Mouse (Mus musculus) cerebellum, adult 8-10 months (tissue): ENCODE data around the gene Izumo4.

Experiments used
- DNase-seq: peaks from one replicate; pipeline ENCODE4 v3.0.0; 2022

The Izumo4 gene

DNA sequence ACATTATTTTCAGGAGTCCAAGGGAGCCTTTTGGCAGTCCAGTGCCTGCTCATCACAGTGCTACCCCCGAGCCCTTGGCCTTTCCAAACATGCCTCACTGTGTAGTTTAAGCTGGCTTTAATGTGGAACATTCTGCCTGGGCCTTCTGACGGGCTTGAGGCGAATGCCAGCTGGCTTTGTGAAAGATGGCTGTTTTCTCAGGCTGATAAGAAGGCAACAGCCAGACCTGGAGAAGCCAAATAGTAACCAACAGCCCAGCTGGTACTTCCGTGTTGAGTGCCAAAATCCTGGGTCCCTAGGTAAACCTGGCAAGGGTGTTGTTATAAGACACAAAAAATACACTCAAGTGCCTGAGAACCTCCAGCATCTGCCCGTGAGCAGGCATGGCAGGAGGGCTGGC is 34.7 kb downstream of the Izumo4 start:
- DNase-seq = peak; percentile 56

DNA sequence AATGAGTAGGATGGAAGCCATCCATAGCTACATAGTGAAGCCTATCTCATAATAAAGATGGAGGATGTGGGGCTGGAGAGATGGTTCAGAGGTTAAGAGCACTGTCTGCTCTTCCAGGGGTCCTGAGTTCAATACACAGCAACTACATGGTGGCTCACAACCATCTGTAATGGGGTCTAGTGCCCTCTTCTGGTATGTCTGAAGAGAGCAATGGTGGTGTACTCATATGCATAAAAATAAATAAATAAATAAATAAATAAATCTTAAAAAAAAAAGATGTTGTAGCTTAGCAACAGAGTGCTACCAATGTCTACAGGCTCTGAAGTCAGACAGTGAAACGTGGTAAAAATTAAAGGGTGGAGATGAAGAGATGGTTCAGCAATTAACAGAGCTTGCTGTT is 36.7 kb downstream of the Izumo4 start:
- DNase-seq = no peak

DNA sequence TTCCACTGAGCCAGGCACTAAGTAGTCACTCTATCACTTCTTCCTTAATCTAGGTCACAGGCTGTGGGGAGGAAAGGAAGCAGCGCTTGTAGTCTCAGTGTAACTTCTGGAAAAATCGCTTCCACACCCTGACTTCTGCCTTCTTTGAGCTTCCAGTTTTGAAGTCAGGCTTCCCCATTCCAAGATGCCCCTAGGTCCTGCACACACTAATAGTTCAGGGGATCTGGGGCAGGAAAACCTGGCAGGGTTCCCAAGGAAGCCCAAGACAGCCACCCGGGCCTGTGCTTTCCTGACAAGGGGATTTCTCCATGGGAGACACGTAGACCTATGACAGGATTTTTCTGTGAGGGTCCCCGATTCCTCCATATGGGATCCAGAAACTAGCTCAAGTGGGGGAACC is 39.2 kb downstream of the Izumo4 start:
- DNase-seq = no peak

DNA sequence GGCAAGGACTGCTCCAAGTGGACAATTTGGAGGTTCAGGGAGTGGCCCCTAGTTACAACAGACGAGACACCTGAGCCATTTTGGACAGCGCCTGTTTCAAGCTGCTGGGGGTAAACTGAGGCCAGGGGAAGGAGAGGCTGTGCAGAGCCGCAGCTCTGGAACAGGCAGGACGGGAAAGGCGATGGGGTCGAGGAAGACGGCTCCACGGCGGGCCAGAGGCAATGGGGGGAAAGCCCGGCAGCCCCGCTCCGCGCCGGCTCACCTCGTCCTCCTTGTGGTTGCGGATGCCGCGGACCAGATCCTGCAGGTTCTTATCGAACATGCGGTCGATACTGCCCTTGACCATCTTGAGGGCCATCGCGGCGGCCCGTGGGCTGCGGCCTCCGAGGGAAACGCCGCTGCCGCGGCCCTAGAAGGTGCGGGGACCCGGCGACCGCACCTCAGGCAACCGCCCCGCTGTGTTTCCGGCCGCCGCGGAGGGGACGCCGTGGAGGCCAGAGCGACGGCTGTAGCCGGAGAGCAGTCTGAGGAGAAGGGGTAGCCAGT is 39.7 kb downstream of the Izumo4 start:
- peak; percentile 53 for DNase-seq

DNA sequence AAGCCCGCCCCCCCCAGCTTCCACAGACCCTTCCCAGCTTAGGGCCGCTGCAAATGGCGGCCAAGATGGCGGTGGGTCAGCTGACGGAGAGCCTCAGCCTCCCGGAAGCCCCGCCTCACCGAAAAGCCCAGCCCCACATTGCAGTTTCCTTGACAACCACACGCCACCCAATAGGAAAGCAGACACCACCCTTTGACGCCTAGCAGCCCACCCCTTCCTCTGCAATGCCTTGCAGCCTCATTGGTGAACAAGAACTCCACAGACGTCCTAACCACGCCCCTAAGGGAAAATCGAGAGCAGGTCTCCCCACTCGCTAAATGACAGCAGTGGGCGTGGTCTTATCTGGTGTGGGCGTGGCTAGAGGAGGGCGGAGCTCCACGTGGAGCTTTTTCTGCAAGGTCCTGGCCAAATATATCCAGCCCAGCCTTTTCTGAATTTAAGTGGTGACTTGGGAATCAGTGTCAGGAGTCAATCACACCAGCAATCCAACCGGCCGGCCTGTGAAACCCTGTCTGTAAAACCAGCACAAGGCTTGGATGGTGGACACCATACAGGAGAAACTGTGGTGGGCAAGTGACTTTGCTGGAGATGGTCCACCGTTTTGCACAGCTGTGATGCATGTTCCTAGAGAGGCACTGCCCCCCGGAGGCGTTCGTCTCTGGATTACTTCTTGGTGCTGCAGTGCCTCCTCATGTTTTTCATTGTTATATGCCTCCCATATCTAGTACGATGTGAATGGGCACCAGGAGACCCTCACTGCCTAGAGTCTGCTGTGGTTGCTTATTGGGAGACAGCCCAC is 40.4 kb downstream of the Izumo4 start, which contains the start of gene Ap3d1:
Gene Ap3d1 (minus strand): TSS at position 85 of the 799 bp plus-strand sequence.
- peak; percentile 97 for DNase-seq

DNA sequence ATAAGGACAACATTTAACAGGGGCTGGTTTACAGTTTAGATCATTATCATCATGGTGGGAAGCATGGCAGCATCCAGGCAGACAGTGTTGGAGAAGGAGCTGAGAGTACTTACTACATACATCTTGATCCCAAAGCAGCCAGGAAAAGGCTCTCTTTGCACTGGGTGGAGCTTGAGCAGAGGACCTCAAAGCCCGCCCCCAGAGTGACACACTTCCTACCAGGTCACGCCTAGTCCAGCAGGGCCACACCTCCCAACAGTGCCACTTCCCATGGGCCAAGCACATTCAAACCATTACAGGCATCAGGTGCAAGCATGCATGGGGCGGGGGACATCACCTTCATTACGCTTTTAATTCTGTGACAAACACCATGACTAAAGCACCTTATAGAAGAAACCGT is 42.3 kb downstream of the Izumo4 start:
- DNase-seq = no peak

DNA sequence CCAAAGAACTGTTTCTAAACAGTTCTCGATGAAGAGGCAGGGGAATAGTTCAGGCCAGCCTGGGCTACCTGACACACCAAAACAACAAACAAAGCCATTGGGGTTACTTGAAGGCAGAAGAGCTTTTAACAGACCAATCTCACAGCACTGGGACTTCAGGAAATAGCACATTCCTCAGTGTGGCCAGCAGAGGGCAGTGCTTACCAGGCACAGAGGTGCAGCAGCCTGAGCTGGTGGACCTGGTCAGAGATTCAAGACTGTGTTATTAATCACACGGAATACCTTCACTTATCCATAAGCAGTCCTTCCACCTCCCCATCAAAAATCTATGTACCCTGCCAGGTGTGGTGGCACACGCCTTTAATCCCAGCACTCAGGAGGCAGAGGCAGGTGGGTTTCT is 45.4 kb downstream of the Izumo4 start:
- peak; percentile 83 for DNase-seq

DNA sequence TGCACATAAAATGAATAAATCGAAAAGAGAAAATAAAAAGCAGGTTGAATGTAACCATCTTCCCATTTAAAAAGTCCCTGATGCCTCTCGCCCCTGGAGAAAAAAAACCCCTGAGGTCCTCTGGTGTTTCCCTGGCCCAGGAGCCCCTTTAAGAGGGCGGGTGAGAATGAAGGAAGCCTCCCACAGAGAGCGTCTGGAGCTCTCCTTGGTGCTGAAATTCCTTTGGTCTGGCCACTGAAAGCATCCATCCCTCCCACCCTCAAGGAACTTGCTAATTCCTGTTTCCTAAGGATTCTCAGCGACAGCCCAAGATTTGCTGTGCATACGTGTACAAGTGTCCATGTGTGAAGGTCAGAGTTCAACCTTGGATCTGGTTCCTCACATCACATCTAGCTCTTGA is 46.6 kb downstream of the Izumo4 start:
- no peak for DNase-seq

DNA sequence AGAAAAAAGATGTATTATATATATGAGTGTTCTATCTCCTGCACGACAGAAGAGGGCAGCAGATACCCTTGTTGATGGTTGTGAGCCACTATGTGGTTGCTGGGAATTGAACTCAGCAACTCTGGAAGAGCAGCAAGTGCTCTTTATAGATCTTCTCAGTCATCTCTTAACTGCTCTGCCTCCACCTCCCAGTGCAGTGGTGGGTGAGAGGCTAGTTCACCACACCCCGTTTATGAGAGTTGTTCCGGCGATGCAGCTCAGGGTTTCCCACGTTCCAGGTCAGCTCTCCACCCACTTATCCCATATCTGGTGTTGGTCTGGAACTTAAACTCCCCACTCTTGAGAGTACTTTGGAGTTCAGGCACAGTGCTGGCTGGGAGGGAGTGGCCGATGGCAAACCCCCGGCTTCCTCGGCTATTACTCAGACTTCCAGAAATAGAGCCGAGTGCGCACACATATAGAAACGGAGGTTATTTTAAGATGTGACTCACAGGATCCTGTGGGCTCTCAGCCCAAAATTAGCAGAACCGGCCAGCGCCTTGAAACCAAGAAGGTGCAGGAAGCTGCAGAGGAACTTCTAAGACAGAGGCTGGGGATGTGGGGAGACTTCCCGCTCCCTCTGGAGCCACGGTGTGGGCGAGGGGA is 49.3 kb downstream of the Izumo4 start:
- peak; percentile 51 for DNase-seq

DNA sequence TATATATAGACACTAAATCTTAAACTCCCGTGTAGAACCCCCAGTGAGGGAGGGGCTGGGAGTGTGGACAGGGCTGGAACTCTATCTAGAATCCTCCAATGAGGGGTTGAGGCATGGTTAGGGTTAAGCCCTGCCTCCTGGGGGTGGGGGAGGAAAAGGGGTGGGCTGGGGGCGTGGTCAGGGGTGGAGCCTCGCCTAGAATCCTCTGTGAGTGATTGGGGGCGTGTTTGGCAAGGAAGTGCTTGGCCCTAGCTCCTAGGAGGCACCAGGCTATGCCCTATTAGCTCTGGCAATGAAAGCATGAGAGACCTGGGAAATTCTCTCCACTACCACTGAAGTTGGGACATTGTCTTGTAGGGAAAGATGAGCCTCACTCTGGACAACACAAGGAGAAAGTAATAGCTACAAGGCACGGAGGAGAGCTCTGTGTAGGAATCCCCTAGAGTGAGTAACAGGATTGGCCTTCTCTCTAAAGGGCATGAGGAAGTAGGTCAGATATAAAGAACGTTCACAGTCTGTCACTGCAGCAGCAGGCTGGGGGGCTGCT is 50.2 kb downstream of the Izumo4 start:
- no peak for DNase-seq

DNA sequence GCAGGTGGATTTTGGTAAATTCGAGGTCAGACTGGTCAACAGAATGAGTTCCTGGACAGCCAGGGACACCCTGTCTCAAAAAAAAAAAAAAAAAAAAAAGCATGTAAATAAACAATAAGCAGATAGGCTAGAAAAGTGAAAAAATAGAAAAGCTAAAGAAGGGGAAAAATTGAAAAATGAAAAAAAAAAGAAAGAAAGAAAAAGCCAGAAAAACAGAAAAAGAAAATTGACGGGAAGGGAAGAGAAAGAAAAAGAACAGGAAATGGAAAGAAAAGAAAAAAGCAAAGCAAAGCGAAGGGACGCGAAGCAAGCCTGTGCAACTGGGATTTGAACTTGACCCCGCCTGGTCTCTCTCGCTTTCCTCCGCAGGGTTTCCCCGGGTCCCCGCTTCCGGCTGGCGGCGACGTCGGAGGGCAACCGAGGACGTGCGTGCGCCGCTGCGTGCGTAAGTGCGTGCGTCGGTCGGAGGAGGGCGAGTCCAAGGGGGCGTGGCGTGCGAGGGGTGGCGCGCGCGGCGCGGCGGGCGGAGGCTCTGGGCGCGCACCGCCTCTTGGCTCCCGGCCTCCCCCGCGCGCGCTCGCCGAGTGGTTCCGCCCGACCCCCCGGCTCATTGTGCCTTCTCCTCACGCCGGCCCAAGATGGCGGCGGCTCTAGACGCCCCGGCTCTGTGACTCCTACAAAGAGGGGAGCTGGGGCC is 52.8 kb downstream of the Izumo4 start, which contains the start of gene Dot1l:
Gene Dot1l (plus strand): TSS at position 613 of the 697 bp plus-strand sequence.
- DNase-seq = peak; percentile 98
